Mouse (Mus musculus) testis, postnatal 10 days (tissue): ENCODE measurements around the gene Cbr3.

Source experiments
- DNase-seq: peaks from one replicate; pipeline ENCODE4 v3.0.0; 2021; ENCODE audit warnings: low spot score

Cbr3 gene

DNA sequence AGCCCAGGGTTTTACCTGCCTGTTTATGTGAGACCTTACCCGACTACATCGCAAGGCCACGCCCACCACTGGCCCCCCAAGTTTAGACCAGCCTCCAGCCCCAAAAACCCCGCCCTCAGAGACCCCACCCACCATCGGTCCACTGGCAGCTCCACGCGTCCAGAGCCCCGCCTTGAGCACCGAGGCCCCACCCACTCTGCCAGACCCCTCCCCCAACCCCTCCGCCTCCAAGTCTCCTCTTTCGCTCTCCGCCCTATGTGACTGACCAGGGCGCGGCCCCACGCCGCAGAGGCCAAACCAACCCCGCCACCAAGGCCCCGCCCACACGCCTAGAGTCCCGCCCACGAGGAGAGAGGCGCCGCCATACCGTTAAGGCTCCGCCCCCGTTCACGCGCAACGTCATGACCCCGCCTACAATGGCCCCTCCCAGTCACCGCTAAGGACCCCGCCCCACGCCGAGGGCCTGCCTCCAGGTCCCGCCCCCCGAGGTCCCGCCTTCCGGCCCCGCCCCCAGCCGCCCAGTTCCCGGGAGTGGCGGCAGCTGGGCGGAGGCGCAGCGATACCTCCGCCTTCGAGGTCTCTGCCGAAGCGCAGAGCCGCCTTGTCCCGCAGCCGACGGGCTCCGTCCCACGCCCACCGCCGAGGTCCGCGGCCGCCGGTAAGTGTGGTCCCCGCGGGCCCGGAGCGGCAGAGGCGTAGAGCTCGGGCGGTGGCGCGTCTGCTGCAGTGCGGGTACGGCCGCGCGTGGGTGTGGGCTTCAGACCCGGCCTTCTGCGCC, 28.6 kb downstream of the Cbr3 start, which contains the start of gene Dop1b:
Dop1b (plus strand) TSS at position 494 of the 778 bp plus-strand sequence.
- DNase-seq, result peak; percentile 100

DNA sequence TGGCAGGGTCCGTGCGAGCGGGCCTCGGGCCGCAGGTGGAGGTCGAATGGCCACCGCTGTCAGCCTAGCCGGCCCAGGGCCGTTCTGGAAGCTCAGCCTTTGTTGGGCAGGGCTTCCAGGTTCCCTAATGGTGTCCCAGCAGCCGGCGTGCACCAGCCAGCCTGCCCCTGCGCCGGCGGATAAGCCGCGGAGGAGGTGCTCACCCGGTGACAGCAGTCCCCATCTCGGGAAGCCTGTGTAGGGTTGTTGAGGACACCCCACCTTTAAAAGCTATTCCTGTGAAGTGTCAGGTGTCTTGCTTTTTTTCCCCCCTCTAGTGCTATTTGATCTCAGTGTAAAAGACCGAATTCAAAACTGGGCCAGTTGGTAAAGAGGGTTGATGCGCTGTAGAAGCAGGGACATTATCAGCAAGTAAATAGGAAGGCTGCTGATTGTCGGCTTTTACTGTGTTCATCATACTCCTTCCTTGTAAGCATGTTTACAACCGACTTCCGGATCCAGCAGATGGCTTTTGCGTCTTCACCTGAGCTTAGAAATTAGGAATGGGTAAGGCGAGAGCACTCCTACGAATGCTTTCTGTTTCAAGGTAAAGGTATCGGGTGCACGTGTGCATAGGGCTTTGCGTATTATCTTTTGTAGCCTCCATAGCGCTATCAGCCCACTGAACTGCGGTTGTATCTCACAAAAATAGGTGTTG, 29.3 kb downstream of the Cbr3 start:
- no peak for DNase-seq

GRCm38 (mm10) chr16:93712966-93713365, 30.0 kb downstream of the Cbr3 start:
- DNase-seq, result no peak

DNA sequence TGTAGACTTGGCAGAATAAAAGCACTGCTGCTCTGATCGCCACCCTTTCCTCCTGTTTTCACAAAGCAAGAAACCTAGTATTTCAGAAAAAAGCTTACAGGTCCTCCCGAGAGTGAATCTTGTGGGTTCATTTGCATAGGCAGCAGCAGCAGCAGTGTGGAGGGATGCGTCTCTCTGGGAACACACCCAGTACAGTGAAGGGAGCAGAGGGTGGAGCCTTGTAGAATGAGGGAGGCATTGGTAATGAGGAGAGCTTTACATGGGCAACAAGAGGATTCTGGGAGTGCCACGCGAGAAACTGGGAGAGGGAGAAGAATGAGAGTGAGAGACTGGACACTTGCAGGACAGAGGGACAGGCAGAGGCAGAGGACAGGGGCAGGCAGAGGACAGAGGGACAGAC, 31.4 kb downstream of the Cbr3 start:
- no peak for DNase-seq

DNA sequence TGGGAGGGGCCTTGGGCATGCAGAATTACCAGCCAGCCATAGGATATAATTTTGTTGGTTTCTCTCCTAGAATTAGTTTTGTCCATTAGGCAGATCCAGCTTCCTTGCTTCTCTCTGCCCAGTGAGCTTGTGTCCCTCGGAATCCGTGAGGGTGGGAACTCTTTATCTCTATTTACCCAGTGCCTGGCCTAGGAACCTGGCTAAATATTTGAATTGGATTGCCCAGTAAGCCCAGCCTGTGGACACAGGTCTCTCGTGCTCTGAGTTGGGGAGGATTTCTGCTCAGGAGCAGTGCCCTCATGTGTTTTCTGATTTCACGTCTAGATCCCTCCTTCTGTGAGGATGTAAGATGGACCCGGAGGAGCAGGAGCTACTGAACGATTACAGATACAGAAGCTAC, 32.8 kb downstream of the Cbr3 start:
- DNase-seq, result no peak

GRCm38 (mm10) chr16:93717299-93717703, 34.3 kb downstream of the Cbr3 start:
- DNase-seq, result peak; percentile 83

- DNase-seq, result no peak
These were observed 38.8 kb downstream of the Cbr3 start for GRCm38 (mm10) chr16:93721771-93722170.

GRCm38 (mm10) chr16:93722476-93722875, 39.5 kb downstream of the Cbr3 start:
- no peak for DNase-seq

- no peak for DNase-seq
These were observed 42.6 kb downstream of the Cbr3 start for GRCm38 (mm10) chr16:93725417-93726144.

DNA sequence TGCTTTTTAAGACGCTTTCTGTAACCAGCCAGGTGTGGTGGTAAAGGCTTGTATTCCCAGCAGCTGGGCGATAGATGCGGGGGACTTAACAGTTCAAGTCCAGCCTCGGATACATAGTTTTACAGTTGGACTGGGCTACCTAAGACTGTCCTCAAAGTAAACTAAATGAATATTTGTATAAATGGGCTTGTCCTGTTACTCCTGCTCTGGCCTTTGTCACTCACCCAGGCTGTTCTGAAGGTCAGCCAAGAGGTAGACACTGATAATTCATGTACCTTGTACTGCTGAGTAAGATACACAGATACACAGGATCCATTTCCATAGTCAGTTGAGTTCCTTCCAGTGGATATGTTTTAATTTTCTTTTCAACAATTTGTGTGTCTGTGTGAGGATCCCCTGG, 43.2 kb downstream of the Cbr3 start:
- no peak for DNase-seq

- DNase-seq, result no peak
These were observed 45.7 kb downstream of the Cbr3 start for GRCm38 (mm10) chr16:93728676-93729075.

DNA sequence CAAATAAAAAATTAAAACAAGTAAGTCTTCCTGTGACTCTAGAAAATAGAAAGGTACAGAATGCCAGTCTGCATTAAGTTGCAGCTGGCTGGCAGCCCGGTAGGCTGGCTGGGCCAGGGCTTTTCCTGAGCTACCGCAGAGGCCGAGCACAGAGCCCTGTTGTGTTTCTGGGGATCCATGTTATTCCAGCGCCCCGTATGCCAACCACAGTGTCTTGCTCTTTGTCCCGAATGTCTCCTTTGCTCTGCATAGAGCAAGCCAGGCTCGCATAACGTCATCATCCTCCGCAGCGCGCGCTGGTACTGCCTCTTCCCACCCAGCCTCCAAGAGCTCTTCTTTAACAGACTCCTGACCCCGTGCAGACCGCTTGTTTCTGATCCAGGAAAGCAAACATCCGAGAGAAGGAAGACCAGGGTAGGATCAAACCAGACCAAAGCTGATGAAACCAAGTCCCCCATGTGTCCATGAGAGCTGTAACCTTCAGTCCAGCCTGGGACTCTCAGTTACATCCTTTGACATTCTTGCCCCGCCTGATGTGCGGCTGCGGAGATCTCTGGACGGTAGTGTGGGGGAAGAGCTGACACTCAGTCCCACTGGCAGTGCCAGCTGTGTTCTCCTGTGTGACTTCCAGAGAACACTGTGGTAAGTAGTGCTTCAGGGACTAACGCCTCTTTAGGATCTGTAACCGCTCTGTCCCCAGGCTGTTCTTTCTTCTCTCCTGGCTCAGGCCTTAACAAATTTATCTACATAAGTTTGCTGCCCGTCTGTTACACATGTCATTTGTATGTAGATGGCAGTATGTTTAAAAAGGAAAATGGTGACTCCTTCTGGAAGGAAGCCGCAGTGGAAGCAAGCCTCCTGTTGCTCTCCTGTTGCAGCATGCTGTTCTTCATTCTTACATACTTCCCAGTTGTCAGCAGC, 47.0 kb downstream of the Cbr3 start:
- DNase-seq, result no peak

- DNase-seq, result no peak
These were observed 48.3 kb downstream of the Cbr3 start for GRCm38 (mm10) chr16:93731310-93731709.

DNA sequence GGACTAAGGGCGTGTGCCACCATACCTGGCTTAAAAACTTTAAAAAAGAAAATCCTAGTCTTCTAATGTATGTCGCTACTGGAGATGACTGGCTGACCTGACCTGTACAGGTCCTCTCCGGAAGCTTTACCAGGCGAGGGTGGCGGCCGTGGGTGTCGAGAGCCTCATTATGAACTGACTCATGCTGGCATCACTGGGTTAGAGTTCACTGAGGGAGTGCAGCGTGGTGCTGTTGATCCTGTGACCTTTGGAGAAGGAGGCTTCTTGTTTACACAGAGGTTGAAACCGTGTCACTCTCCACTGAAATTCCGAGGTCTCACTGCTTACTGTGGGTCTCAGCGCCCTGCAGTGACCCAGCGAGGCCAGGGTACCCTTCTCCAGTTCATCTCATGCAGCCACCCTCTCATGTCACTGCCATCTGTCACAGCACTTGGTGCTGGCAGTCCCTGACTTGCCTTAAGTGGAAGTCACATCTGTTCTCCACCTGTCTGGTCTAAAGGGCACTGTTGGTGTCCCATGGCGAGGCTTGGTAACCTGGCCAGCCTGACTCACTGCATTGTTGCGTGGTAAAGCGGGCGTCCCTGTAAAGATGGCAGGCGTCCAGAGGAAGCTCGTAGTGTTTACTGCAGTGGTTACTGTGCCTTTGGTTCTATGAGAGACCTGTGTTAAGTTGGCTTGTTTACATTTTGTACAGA, 50.0 kb downstream of the Cbr3 start:
- DNase-seq, result no peak

DNA sequence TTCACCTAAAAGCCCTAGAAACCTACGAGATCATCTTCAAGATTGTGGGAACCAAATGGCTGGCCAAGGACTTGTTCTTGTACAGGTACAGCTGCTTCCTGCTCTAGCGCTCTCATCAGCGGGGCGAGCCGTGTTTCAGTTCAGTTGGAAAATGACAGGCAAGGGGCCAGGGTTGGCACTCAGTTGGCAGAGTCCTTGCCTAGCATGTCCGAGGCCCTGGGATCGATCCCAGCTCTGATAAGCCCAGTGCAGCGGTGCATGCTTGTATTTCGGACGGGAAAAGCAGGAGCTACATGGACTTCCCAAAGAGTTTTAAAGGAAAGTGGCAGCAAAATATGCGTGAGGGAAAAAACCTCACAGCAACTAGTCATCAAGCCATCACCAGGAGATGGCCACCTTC, 56.2 kb downstream of the Cbr3 start:
- DNase-seq, result no peak
